Mouse (Mus musculus) kidney, adult 11 months (tissue): ENCODE data around the gene Amn1.
"Not testable (repeated sequence)": the region's sequence is repeated elsewhere in the genome, so short reads cannot be mapped to it uniquely, and the experiment has no call there.

Experiments
- DNase-seq: peaks from one replicate; pipeline ENCODE4 v3.0.0; 2022

The Amn1 gene

DNA sequence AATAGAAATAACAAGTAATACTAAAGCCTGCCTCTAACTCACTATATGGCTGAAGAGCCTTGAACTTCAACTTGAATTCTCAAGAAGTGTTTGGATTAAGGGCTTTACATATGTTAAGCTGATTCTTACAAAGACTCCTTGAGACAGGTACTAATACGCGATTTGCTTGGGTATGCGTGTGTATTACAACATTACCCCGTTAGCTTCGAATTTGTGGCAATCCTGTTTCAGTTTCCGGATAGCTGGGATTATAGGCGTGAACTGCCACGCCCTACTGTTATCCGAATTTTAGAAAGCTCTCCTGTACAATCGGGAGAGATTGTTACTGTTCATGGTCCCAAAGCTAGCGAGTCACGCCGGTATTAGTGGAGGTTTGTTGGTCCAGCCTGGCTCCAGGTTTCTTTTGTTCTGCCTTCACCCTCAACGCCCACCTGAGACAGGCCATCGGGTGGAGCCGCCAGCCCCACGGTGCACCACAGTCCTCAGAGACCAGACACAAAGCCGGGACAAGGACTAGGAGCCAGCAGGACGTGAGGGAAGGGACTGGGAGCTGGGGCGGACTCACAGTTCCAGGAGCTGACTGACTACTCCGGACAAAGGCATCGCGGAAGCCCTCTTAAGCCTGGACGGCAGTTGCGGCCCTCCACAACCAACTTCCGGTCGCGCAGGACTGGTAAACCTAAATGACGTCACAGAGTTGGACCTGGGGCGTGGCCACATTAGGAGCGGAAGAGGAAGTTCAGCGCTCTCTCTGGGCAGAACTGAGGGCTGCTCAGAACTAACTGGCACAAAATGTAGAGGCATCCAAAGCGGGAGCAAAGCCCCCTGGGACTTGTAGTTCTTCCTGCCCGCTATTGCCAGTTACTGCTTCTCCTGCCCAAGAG, at the start of gene Amn1:
Gene Amn1, minus strand, starts transcription at position 672 of the 884 bp plus-strand sequence.
- DNase-seq = peak; percentile 98

GRCm38 (mm10) chr6:149236807-149237206, 48.3 kb upstream of the Amn1 start:
- no peak for DNase-seq

- no peak for DNase-seq
These were observed 45.4 kb upstream of the Amn1 start for GRCm38 (mm10) chr6:149233918-149234317.

DNA sequence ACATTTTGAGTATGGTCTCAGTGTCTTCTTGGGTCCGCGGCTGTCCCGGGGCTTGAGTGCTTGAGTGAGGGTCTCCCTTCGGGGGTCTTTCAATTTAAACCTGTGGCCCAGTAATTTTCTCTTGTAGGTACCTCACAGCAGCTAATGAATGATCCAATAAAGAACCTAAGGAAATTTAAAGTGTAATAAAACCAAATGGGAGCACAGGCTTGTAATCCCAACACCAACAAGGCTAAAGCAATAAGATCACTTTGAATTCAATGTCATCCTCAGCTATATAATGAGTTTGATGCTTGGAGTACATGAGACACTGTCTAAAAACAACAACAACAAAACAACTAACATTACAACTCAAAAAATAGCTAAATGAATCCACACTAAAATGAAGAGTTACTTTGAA, 36.2 kb upstream of the Amn1 start:
- DNase-seq = no peak

- DNase-seq = no peak
These were observed 32.8 kb upstream of the Amn1 start for GRCm38 (mm10) chr6:149221296-149221695.

GRCm38 (mm10) chr6:149198572-149198971, 10.1 kb upstream of the Amn1 start:
- no peak for DNase-seq

DNA sequence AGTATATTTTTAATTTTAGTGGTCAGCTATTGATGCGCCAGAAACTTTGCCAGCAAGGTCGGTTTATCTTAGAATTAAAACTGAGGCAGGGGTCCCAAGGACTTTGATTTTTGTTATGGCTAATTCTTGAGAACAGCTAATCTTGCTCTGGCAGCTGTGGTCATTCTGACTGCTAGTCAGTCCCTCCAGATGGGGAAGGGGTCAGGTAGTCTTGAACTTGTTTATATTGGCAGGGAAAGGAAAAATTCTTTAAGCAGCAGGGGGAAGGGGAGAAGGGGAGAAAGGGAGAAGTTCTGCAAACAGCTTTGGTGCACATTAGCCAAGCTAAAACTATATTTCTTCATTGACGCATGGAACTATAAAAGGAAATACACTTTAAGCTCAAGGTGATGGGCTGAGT, 8.6 kb upstream of the Amn1 start:
- DNase-seq = no peak

DNA sequence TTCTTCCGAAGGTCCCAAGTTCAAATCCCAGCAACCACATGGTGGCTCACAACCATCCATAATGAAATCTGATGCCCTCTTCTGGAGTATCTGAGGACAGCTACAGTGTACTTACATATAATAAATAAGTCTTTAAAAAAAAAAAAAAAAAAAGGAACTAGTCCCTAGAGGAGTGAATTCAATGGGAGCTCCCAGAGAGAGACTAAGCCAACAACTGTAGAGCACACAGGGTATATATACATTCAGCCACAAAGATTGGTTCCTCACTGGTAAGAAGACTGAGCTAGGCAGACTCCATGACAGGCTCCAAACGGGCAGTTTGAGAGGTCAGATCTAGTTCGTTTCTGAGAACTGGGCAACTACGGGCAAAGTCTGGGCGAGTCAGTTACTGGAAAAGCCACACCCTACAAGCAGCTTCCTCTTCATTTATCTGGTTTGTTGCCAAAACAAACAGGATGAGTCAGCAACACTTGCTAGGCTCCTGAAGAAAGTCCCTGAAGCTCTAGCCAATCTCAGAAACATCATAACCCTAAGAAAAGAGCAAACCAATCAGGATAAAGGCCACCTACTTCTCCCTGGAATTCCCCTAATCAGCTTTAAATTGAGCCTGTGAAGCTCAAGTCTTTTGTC, 4.9 kb upstream of the Amn1 start:
- DNase-seq = peak; percentile 68

- not testable (repeated sequence) for DNase-seq
These were observed 3.4 kb upstream of the Amn1 start for GRCm38 (mm10) chr6:149191951-149192350.

GRCm38 (mm10) chr6:149189340-149189922, 919 bp upstream of the Amn1 start:
- no peak for DNase-seq

- no peak for DNase-seq
These were observed 379 bp upstream of the Amn1 start for GRCm38 (mm10) chr6:149188925-149189257.

GRCm38 (mm10) chr6:149187371-149187770, 1.1 kb downstream of the Amn1 start:
- no peak for DNase-seq

DNA sequence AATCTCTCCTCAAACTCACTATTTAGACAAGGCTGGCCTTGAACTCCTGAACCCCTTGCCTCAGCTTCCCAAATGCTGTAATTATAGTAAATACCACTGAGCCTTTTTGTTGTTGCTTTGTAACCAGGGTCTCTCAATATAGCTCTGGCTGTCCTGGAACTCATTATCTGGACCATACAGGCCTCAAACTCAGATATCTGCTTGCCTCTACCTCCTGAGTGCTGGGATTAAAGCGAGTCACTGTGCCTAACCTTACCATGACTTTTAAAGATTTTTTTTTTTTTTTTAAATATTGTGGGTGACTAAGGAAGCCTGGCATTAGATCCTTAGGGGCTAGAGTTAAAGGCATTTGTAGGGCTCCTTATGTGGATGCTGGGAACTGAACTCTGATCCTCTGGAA, 4.5 kb downstream of the Amn1 start:
- DNase-seq = no peak

GRCm38 (mm10) chr6:149179064-149179463, 9.4 kb downstream of the Amn1 start:
- no peak for DNase-seq

DNA sequence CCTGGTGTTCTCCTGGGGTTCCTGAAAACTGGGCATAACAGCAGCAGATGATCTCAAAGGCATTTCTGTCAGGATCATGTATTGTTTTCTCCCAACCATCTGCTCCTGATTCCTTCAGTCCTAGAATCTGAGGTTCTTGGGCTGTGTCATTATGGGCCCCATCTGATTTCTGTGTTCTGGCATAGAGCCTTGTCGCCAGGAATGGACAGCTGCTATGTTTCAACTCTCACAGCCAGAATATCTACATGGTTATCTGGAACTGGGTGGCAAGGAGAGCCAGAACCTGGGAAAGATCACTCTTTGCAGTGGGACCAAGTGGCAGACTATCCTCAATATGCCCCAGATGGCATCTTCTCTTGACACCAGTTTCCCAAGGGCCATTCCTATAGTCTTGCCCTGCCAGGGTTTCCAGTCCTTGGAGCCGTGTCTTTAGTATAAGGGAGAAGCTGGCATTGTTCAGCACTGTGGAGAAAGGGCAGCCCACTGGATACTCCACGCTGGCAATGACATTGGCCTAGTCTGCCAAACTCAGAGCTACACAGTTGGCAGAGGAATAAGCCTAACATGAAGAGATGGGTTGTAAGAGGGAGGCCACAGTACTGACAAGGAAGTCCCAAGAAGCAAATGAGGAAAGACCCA, 13.5 kb downstream of the Amn1 start:
- DNase-seq = no peak

DNA sequence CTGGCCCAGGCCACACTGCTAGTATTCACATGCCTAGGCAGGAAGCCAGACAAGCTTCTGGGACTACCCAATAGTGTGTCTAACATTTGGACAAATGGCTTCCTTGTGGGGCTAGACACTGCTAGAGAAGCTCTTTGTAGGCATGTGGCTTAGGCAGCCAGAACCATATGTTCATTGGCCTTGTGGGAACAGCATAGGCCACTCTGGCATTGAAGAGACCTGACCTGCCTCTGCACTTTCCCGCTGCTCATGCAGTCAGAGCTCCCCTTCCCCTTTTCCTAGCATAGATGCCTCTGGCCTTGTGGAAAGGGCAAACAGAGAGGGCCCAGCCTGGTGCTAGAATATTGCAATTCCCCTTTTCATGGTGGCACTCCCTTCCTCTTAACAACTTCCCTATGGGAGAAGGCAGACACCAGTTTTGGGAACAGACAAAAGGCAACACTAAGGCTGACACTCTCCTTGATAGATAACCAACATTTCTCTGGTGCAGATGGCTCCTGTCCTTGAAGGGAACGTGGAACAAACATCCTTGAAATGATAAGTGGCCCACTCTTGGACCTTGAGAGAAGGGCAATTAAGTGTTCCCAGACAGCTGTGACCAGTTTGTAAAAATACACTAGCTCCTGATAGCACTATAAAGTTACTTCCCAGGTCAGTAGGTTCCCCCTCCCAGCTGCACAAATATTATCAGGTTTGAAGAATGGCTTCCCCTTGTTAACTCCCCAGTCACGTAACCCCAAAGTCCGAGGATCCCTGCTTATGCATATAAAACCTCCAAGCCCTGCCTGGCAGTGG, 14.5 kb downstream of the Amn1 start:
- no peak for DNase-seq

- DNase-seq = not testable (repeated sequence)
These were observed 18.5 kb downstream of the Amn1 start for GRCm38 (mm10) chr6:149169965-149170364.

GRCm38 (mm10) chr6:149168436-149168835, 20.1 kb downstream of the Amn1 start:
- DNase-seq = no peak

DNA sequence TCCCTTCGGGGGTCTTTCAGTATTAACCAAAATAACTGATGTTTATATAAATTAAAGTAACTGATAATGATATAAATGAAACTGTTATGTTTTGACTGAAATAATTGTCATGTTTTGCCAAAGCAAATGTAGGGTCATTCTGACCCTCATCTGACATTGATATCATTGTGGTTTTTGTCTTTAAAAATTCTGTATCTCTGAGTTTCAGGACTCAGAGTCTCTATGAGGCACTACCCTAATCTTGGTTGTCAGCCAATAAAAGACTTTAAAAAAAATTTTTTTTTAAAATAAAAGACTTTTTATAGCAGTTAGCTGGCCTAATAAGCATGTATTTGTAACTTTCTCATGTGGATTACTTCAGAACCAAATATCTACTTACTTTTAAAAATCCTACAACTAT, 20.8 kb downstream of the Amn1 start:
- no peak for DNase-seq

GRCm38 (mm10) chr6:149167038-149167437, 21.5 kb downstream of the Amn1 start:
- not testable (repeated sequence) for DNase-seq

- DNase-seq = peak; percentile 38
These were observed 33.3 kb downstream of the Amn1 start for GRCm38 (mm10) chr6:149155031-149155841.
